Mouse (Mus musculus): ENCODE data around the gene Tgm6. TPM values are rescaled to one million over a fixed set of nuclear protein-coding genes. Genes with fewer than 3 reads are reported as not detected.

Tgm6 gene
- 0.06 and 0.13 TPM in 2 replicates for polyA plus RNA-seq (2015; fragmentation: Nextera tagmentation; extraction: Ambion mirVana)

DNA sequence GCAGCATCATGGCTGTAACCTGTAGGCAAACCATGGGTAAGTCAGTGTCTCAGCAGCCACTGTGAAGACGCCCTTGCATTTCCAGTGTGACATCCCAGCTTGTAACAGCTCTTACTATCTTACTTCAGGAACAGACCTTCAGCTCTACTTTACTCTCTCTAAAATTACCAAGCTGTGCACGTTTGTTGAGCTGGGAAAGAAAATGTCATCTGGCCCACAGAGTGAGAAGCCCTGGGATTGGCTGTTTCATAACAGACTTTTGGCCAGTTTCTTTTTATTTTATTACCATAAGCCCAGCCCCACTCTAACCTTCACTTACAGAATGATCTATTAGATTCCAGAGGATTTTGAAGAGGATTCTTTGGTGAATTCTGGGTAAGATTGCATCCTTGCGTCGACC is at the start of gene Tgm6:
TSS of gene Tgm6 (plus strand) at position 301 of the 400 bp plus-strand sequence.

DNA sequence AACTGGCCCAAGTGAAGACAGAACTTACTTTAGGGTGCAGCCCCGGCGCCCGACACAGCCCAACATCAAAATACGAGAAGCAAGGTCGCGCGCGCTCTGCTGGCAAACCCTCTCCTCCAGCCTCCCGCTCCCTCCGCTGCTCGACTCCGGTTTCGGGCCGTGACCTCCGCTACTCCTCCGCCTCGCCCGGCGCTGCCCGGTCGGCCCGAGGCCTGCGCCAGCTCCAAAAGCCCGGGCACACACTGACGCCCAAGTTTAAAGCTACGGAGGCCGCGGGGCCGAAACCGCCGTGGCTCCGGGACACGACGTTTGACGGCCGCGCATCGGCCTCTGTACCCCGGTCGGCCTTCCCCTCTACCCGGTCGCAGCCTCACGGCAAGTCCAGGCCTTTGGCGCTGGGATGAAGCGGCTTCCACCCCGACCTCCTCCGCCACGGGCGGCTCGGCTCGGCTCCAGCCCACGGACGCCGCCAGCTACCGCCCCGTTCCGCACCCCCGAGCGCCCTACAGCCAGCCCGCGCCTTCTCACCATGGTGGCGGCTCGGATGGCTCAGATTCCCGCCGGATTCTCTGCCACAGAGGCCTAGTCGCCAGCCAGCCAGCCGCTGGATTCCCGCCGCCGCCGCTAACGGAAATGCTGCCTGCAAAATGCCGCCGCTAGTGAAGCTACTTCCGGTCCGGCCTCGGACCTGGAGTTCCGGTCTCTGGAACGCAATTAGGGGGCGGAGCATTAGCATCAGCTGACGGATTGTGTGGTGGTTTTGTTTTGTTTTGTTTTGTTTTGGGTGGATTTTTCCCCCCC is 66.7 kb downstream of the Tgm6 start, which contains the start of gene Snrpb:
TSS of gene Snrpb (minus strand) at position 698 of the 801 bp plus-strand sequence.

DNA sequence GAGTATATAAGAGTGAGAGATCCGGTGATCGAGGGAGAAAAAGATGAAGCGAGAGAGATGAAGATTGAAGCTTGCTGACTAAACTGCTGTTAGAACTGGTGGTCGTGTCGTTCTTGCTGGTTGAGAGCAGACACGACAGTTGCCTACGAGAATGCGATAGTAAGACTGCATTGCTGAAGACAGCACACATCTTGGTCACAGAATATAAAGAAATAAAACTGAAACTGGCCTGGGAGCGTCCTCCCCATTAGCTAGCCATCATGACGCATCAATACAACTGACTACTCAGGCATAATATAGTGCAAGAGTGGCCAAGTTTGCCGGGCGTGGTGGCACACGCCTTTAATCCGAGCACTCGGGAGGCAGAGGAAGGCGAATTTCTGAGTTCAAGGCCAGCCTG is 82.7 kb downstream of the Tgm6 start, which contains the start of gene Tmc2:
TSS of gene Tmc2 (plus strand) at position 301 of the 400 bp plus-strand sequence.

Other genes starting within 250 kb of the Tgm6 start
- gene Tgm3, start 100.1 kb upstream of the Tgm6 start, polyA plus RNA-seq (2015; fragmentation: Nextera tagmentation; extraction: Ambion mirVana), result not detected in 2 replicates
- 256 and 282 TPM in 2 replicates for gene Snrpb, start 67.0 kb downstream of the Tgm6 start, polyA plus RNA-seq (2015; fragmentation: Nextera tagmentation; extraction: Ambion mirVana)
- gene Tmc2, start 82.8 kb downstream of the Tgm6 start, polyA plus RNA-seq (2015; fragmentation: Nextera tagmentation; extraction: Ambion mirVana), result not detected in 2 replicates
- gene Nop56, start 162.0 kb downstream of the Tgm6 start, polyA plus RNA-seq (2015; fragmentation: Nextera tagmentation; extraction: Ambion mirVana), result 265 and 266 TPM in 2 replicates
- gene Idh3b, start 172.1 kb downstream of the Tgm6 start, polyA plus RNA-seq (2015; fragmentation: Nextera tagmentation; extraction: Ambion mirVana), result 223 and 230 TPM in 2 replicates
- gene Ebf4, start 182.8 kb downstream of the Tgm6 start, polyA plus RNA-seq (2015; fragmentation: Nextera tagmentation; extraction: Ambion mirVana), result 9.0 and 10.2 TPM in 2 replicates